Mouse (Mus musculus): Measurements from ENCODE around the gene Lbhd1.

GRCm38 (mm10) chr19:8919000-8919399 is 35.5 kb downstream of the Lbhd1 start:
- no peak for TF ChIP-seq SMC3 (IDR thresholded peaks at IDR 0.05; ENCODE audit: low read depth, low read length)
- TF ChIP-seq NELFE (IDR thresholded peaks at IDR 0.05; ENCODE audit: low read depth, low read length) = no peak
- no peak for TF ChIP-seq POLR2A (IDR thresholded peaks at IDR 0.05; ENCODE audit: control insufficient read depth in 1 of 2, insufficient read depth in 1 of 2, low read depth in 1 of 2, low read length in 2 of 2, poor library complexity in 1 of 2)
- no peak for TF ChIP-seq CTCF (IDR thresholded peaks at IDR 0.05 in 2 of 3, conservative IDR thresholded peaks at IDR 0.05 in 1 of 3; ENCODE audit: control insufficient read depth in 1 of 3, insufficient read depth in 1 of 3, low read depth in 2 of 3, low read length in 3 of 3, poor library complexity in 1 of 3, severe bottlenecking in 1 of 3)
- TF ChIP-seq EP300 (IDR thresholded peaks at IDR 0.05; ENCODE audit: low read depth in 1 of 2, low read length in 2 of 2) = no peak
- TF ChIP-seq ZC3H11A (IDR thresholded peaks at IDR 0.05; ENCODE audit: low read depth, low read length) = no peak
- no peak for TF ChIP-seq BHLHE40 (IDR thresholded peaks at IDR 0.05; ENCODE audit: borderline replicate concordance, low read depth, low read length)
- no peak for TF ChIP-seq POLR2AphosphoS5 (IDR thresholded peaks at IDR 0.05; ENCODE audit: borderline replicate concordance, low read depth, low read length)
- no peak for TF ChIP-seq TAL1 (IDR thresholded peaks at IDR 0.05; ENCODE audit: low read length)
